ENCODE assay signal across 20 mouse cellular contexts in genomic region chr2:154452951-154453350, GRCm38 (mm10). TPM values are rescaled to one million over a fixed set of nuclear protein-coding genes. Genes with fewer than 3 reads are reported as not detected.
A peak's percentile ranks its signal among the peaks of the same experiment; 100 is the strongest.
DNase-seq lines count a peak whose midpoint lies in the region; ATAC-seq and TF ChIP-seq lines count a peak whose summit lies in the region.
"Had no signal": no experiment of that assay in that cellular context is flagged by ENCODE, and none has a peak within 500 bp of the region (broad histone marks: within the 10 kb centered on the region; RNA-seq: fewer than 3 reads in every experiment).

No protein-coding gene starts in this region.

- no peak overlapping the region for H3K4me3 ChIP-seq in kidney, postnatal 0 days (replicated peaks; ENCODE audit: low read depth, low read length)
- H3K4me3 ChIP-seq in E14TG2a.4 (replicated peaks; ENCODE audit: low read length) = no peak overlapping the region
- H3K4me3 ChIP-seq: embryonic facial prominence, embryonic 10.5 days; midbrain, embryonic 12.5 days; neural tube, embryonic 12.5 days had no signal

- peak; percentile 38; the same call in 1 of the 2 replicates for TF ChIP-seq CTCF in kidney, postnatal 0 days (IDR thresholded peaks at IDR 0.05; ENCODE audit: low read depth)
- peak; percentile 35 for TF ChIP-seq CTCF in E14TG2a.4 (conservative IDR thresholded peaks at IDR 0.05; ENCODE audit: low read length)

- H3K9ac ChIP-seq in kidney, postnatal 0 days (ENCODE audit: low read depth, low read length) = no peak overlapping the region
- H3K9ac ChIP-seq: midbrain, embryonic 12.5 days; neural tube, embryonic 12.5 days had no signal

- WGBS in kidney, postnatal 0 days = 86% methylated on average over 2 of the region's 2 CpGs

- H3K4me2 ChIP-seq in kidney, postnatal 0 days (ENCODE audit: low read length) = no peak overlapping the region
- H3K4me2 ChIP-seq: midbrain, embryonic 12.5 days; neural tube, embryonic 12.5 days had no signal

- no peaks in the 10 kb centered on the region for H3K27me3 ChIP-seq in kidney, postnatal 0 days (ENCODE audit: insufficient read depth, low read length)
- no peaks in the 10 kb centered on the region for H3K27me3 ChIP-seq in E14TG2a.4 (ENCODE audit: insufficient read depth, low read length)
- H3K27me3 ChIP-seq: midbrain, embryonic 12.5 days; neural tube, embryonic 12.5 days had no signal

- peaks cover 12% of the 10 kb centered on the region; the same call in 1 of the 2 replicates for H3K4me1 ChIP-seq in kidney, postnatal 0 days (replicated peaks; ENCODE audit: insufficient read depth, low read length)
- peaks cover 92% of the 10 kb centered on the region for H3K4me1 ChIP-seq in E14TG2a.4 (replicated peaks; ENCODE audit: low read depth, low read length)
- H3K4me1 ChIP-seq: neural tube, embryonic 12.5 days had no signal

- H3K36me3 ChIP-seq in kidney, postnatal 0 days (ENCODE audit: insufficient read depth, low read length) = 0 out of 2 replicates have a peak, but pooled peaks cover under 1% of the 10 kb centered on the region
- H3K36me3 ChIP-seq in E14TG2a.4 (ENCODE audit: insufficient read depth, low read length) = peaks cover 50% of the 10 kb centered on the region

- no peak for ATAC-seq in kidney, postnatal 0 days (replicated peaks; ENCODE audit: low FRiP score, low read depth)

- H3K27ac ChIP-seq in kidney, postnatal 0 days = no peak overlapping the region
- H3K27ac ChIP-seq: embryonic facial prominence, embryonic 10.5 days; midbrain, embryonic 12.5 days; neural tube, embryonic 12.5 days had no signal

- DNase-seq in cerebellum, adult 11-12 months = peak; percentile 2
- DNase-seq in cerebellum, postnatal 4 days (ENCODE audit: low spot score in 2 of 2) = no peak
- DNase-seq in kidney, postnatal 0 days (ENCODE audit: low spot score) = no peak
- no peak for DNase-seq in kidney, postnatal 25 days
- DNase-seq in ZHBTc4 (ENCODE audit: low read depth, low spot score) = peak; percentile 61
- DNase-seq in adrenal gland, postnatal 14 days = no peak
- DNase-seq in embryo, embryonic 11 days = no peak
- DNase-seq: adrenal gland, postnatal 10 days; cerebellum, adult 11 months; heart, adult 18-20 months; kidney, adult 9 months; kidney, postnatal 4 days; lung, adult 18-20 months; lung, postnatal 4 days; right cerebral cortex, adult 18-20 months; thymus, postnatal 25 days had no signal

- H3K9me3 ChIP-seq in kidney, postnatal 0 days (replicated peaks; ENCODE audit: low read length) = no peaks in the 10 kb centered on the region
- H3K9me3 ChIP-seq in E14TG2a.4 (ENCODE audit: low read length) = no peaks in the 10 kb centered on the region
- H3K9me3 ChIP-seq: midbrain, embryonic 12.5 days; neural tube, embryonic 12.5 days had no signal

RNA-seq across cellular contexts. Expression of gene Cbfa2t2, which starts 16.7 kb away (rescaled TPM):
- polyA plus RNA-seq in kidney, postnatal 0 days (2015; fragmentation: Nextera tagmentation; extraction: Ambion mirVana) = 23.6 and 26.0 TPM in 2 replicates
- 36.1 and 42.5 TPM in 2 replicates for total RNA-seq in adrenal gland, postnatal 14 days (2021)

RNA-seq across cellular contexts. Expression of gene Snta1, which starts 45.1 kb away (rescaled TPM):
- polyA plus RNA-seq in kidney, postnatal 0 days (2015; fragmentation: Nextera tagmentation; extraction: Ambion mirVana) = 16.8 and 16.9 TPM in 2 replicates
- 27.7 and 32.3 TPM in 2 replicates for total RNA-seq in adrenal gland, postnatal 14 days (2021)

Comparison
In these comparisons a context has a peak if more than half of its experiments do, and no peak if none do; other contexts are left out.
1. DNase-seq: peak in cerebellum, adult 11-12 months (single experiment) and ZHBTc4 (single experiment); none in cerebellum, postnatal 4 days (0 of 2), kidney, postnatal 0 days (single experiment), kidney, postnatal 25 days (0 of 2), adrenal gland, postnatal 14 days (single experiment) and embryo, embryonic 11 days (single experiment).